Mouse (Mus musculus) thymus, adult 2 months (tissue): ENCODE data around the gene Rnf26. TPM values are rescaled to one million over a fixed set of nuclear protein-coding genes. Genes with fewer than 3 reads are reported as not detected.
A peak's percentile ranks its signal among the peaks of the same experiment; 100 is the strongest.
"Not testable (repeated sequence)": the region's sequence is repeated elsewhere in the genome, so short reads cannot be mapped to it uniquely, and the experiment has no call there.

Experiments used
- DNase-seq: peaks from one replicate; pipeline ENCODE4 v3.0.0; 2021
- H3K27ac ChIP-seq: fragments of 200-500 bp; 2 replicates; pipeline ENCODE4 v1.5.1; 2012; ENCODE audit warnings: low read length, control low read depth; ENCODE audit not compliant: control insufficient read depth, insufficient read depth
- H3K27me3 ChIP-seq: fragments of 200-500 bp; 2 replicates; pipeline ENCODE4 v1.6.1; 2012; ENCODE audit warnings: mild to moderate bottlenecking, low read length, moderate library complexity, mixed read lengths; ENCODE audit not compliant: control insufficient read depth, insufficient read depth
- H3K36me3 ChIP-seq: fragments of 200-500 bp; 2 replicates; pipeline ENCODE4 v1.6.1; 2012; ENCODE audit warnings: mild to moderate bottlenecking, low read length, moderate library complexity; ENCODE audit not compliant: control insufficient read depth, insufficient read depth
- H3K4me1 ChIP-seq: fragments of 200-500 bp; replicated peaks from 2 replicates; pipeline ENCODE4 v1.6.1; 2012; ENCODE audit warnings: low read length; ENCODE audit not compliant: control insufficient read depth, insufficient read depth
- H3K4me3 ChIP-seq: fragments of 200-500 bp; 2 replicates; pipeline ENCODE4 v1.5.1; 2012; ENCODE audit warnings: mild to moderate bottlenecking, low read length, control low read depth, moderate library complexity; ENCODE audit not compliant: control insufficient read depth, insufficient read depth
- CTCF ChIP-seq: fragments of 200-500 bp; IDR thresholded peaks from 2 replicates; pipeline ENCODE4 v1.5.1; 2012; ENCODE audit warnings: mild to moderate bottlenecking, control low read depth, low read length, moderate library complexity, borderline replicate concordance; ENCODE audit not compliant: control insufficient read depth, poor library complexity, insufficient read depth; ENCODE audit errors: extremely low read depth
- POLR2A ChIP-seq: fragments of 200-500 bp; IDR thresholded peaks from 2 replicates; pipeline ENCODE4 v1.6.1; 2012; ENCODE audit warnings: mild to moderate bottlenecking, low read length, control low read depth, moderate library complexity; ENCODE audit not compliant: control insufficient read depth, poor library complexity, insufficient read depth; ENCODE audit errors: extremely low read depth
- WGBS: fragments of 180-500 bp; shearing (Covaris S2); methylation state at CpG from one replicate; pipeline ENCODE4 v1.1.7; 2018; 5-methylcytosine and 5-hydroxymethylcytosine counted together
- polyA plus RNA-seq: library from polyadenylated mRNA; depleted of rRNA; stranded (reverse); fragments of >200 nt; gene quantifications from 2 replicates; pipeline ENCODE4 v1.2.3, GENCODE M21; 2012

Rnf26 gene
- polyA plus RNA-seq, 1 experiment, result 72.3 TPM

DNA sequence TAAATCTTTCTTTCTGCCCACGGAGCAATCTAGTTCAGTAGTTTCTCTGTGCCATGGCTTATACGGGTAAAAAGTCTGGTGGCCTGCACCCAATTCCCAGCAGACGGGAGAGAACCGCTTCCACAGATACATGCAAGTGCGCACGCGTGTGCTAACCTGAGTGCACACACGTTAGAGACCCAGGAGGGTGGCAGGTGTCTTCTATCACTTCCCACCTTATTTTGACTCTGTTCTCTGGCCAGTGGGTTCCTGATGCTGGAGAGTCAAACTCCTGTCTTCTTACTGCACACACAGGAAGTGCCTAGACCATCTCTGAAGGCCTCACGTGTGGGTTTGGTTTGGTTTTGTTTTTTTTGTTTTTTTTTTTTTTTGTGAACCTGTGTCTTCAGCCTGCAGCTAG is 2.3 kb upstream of the Rnf26 start:
- Histone ChIP-seq H3K36me3 (no peaks in the 10 kb centered on the region), H3K4me3 (no peak overlapping the region), H3K4me1 (peaks cover 29% of the 10 kb centered on the region), H3K27ac (peak overlapping the region; percentile 76), H3K27me3 (no peaks in the 10 kb centered on the region)
- WGBS, result 45% methylated on average over 9 of the region's 9 CpGs
- no peak for DNase-seq
- TF ChIP-seq POLR2A (no peak), CTCF (no peak)

DNA sequence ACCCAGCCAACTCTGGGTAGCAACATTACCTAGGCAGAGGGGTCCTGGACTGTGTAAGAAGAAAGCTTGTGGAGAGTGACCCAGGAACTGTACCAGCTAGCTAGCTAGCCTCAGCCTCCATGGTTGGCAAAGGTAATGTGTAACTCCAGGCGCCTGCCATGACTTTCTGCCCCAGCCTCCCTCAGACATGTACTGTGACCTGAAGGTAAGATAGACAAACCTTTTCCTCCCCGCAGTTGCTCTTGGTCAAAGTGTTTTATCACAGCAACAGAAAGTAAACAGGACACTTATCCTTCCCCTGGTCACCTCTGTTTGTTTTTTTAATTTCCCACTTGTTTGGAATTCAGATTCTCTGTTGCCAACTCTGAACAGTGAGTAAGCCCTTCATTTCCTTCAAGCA is 1.1 kb upstream of the Rnf26 start:
- DNase-seq, result no peak
- no peaks in the 10 kb centered on the region for H3K27me3 ChIP-seq
- no peak overlapping the region for H3K4me3 ChIP-seq
- WGBS, result 91% methylated on average over 2 of the region's 2 CpGs
- H3K36me3 ChIP-seq, result no peaks in the 10 kb centered on the region
- peak overlapping the region; percentile 35; the same call in 1 of the 2 replicates for H3K27ac ChIP-seq
- TF ChIP-seq CTCF (no peak), POLR2A (no peak)
- peaks cover 37% of the 10 kb centered on the region for H3K4me1 ChIP-seq

DNA sequence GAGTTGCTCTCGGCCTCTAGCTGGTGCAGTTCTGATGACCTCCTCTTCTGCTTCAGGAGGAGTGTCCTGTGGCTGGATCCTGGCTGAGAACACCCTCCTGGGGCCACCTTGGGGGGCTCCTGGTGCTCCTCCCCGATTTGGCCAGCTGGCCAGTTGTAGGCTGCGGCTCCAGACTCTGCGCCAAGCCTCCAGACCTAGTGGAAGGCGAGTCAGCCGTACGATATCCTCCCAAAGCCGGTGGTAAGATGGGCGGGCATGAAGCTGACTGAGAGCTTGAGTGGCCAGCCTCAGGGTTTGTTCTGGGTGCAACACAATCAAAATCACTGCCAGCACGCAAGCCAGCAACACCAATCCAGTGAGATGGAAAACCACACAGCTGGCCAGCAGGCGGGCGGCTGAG is 1.4 kb downstream of the Rnf26 start:
- not testable (repeated sequence) for H3K36me3 ChIP-seq, DNase-seq, H3K27me3 ChIP-seq, H3K4me3 ChIP-seq, H3K27ac ChIP-seq
- 93% methylated on average over 10 of the region's 12 CpGs for WGBS
- H3K4me1 ChIP-seq, result peaks cover 37% of the 10 kb centered on the region

DNA sequence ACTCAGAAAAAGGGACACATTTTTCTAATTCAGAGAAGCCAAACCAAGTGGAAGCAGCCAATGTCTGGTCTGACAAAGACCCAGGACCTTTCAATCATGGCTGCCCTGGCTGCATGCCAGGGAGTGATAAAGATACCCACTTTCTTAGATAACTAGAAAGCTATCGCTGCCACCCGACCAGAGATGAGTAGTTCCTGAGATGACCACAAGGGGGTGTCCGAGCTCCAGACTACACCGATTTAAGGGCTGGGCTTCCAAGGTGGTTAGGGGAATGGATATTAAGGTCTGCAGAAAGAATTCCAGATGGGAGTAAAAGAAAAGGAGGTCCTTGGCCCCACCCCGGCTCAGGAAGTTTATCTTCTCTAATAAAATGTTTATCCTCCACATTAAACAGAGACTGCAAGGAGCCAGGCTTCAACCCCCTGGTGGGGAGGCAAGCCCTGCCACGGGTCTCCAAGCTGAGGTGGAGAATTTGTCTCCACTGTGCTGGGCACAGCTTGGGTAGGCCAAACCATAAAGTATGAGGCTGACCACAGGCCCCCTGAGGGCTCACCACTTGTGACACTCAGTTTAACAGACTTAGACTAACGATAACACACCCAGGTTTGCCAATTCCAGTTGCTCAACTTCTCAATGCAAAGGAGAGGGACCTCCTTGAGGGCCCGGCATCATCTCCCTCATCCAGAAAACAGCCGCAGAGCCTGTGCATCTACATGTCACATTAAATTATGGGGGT is 3.8 kb downstream of the Rnf26 start:
- H3K36me3 ChIP-seq, result no peaks in the 10 kb centered on the region; the same call in 1 of the 2 replicates
- H3K27me3 ChIP-seq, result no peaks in the 10 kb centered on the region
- TF ChIP-seq POLR2A, result no peak
- TF ChIP-seq CTCF, result no peak; the same call in 1 of the 2 replicates
- peak; percentile 77 for DNase-seq
- 41% methylated on average over 9 of the region's 9 CpGs for WGBS
- no peak overlapping the region for H3K4me3 ChIP-seq
- peaks cover 23% of the 10 kb centered on the region for H3K4me1 ChIP-seq
- no peak overlapping the region for H3K27ac ChIP-seq

DNA sequence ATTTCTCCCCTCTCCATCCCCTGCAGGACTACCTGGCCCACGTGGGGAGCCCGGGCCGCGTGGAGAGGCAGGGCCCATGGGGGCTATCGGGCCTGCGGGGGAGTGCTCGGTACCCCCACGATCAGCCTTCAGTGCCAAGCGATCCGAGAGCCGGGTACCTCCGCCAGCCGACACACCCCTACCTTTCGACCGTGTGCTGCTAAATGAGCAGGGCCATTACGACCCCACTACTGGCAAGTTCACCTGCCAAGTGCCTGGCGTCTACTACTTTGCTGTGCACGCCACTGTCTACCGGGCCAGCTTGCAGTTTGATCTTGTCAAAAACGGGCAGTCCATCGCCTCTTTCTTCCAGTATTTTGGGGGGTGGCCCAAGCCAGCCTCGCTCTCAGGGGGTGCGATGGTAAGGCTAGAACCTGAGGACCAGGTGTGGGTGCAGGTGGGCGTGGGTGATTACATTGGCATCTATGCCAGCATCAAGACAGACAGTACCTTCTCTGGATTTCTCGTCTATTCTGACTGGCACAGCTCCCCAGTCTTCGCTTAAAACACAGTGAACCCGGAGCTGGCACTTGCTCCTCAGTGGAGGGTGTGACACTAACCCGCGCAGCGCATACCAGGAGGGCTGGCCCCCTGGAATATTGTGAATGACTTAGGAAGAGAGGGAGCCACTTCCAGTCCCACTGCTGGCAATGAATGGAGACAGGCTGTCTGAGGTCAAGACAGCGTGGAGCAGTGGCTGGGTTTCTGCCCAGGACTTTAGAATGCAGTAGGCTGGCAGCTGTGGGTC is 4.9 kb downstream of the Rnf26 start:
- Histone ChIP-seq H3K4me3 (no peak overlapping the region), H3K27ac (no peak overlapping the region), H3K27me3 (no peaks in the 10 kb centered on the region), H3K36me3 (no peaks in the 10 kb centered on the region; the same call in 1 of the 2 replicates), H3K4me1 (peaks cover 20% of the 10 kb centered on the region)
- WGBS, result 94% methylated on average over 31 of the region's 31 CpGs
- TF ChIP-seq CTCF (no peak), POLR2A (no peak)
- DNase-seq, result no peak

DNA sequence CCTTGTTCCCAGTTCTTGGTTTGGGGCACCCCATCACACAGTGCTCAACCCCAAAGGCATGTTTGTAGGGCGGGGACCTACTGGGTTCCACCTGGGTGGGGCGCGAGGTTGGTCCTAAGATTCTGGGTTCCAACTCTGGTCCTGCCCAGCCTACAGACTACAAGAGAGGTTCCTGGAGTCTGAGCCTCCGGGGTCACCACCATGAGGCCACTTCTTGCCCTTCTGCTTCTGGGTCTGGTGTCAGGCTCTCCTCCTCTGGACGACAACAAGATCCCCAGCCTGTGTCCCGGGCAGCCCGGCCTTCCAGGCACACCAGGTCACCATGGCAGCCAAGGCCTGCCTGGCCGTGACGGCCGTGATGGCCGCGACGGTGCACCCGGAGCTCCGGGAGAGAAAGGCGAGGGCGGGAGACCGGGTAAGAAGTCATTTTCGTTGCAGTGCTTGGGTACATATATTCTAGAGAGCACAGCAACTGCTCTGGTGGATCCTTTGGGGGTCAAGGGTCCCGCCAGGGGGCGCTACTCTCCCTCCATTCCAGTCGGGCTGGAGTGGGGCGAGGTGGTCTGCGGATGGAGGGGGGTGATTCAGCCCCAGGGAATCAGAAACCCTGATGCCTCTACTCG is 5.6 kb downstream of the Rnf26 start:
- Histone ChIP-seq H3K4me1 (peaks cover 20% of the 10 kb centered on the region), H3K27ac (no peak overlapping the region), H3K4me3 (no peak overlapping the region), H3K27me3 (no peaks in the 10 kb centered on the region), H3K36me3 (no peaks in the 10 kb centered on the region; the same call in 1 of the 2 replicates)
- no peak for DNase-seq
- TF ChIP-seq CTCF, result no peak
- TF ChIP-seq POLR2A, result no peak
- whole genome bisulfite sequencing, result 93% methylated on average over 25 of the region's 25 CpGs

DNA sequence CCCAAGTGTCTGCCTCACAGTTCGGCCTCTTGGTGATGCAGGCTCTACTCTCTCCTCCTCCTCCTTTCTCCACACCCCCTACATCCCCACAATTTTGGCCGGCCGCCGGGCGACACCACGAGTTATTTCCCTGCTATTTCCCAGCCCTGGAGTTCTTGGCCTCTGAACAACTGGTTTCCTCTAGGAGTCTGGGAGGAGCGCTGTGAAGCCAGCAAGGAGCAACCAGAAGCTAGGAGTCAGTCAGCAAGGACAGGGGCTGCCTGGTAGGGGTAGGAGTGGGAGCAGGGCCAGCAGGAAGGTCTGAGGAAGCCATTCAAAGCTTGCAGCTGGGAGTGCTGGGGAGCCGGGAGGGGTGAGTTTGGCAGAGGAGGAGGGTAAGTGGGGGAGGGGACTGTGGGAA is 6.2 kb downstream of the Rnf26 start, which contains the start of gene C1qtnf5:
Gene C1qtnf5 (plus strand): TSS at position 136 of the 400 bp plus-strand sequence.
- WGBS, result 89% methylated on average over 8 of the region's 8 CpGs
- no peaks in the 10 kb centered on the region; the same call in 1 of the 2 replicates for H3K36me3 ChIP-seq
- H3K4me1 ChIP-seq, result peaks cover 14% of the 10 kb centered on the region
- no peaks in the 10 kb centered on the region for H3K27me3 ChIP-seq
- no peak within 1 kb of the TSS for H3K4me3 ChIP-seq
- DNase-seq, result no peak
- TF ChIP-seq CTCF (no peak), POLR2A (no peak)
- H3K27ac ChIP-seq, result no peak within 1 kb of the TSS
